Mouse (Mus musculus) cortical plate, adult 2 months (tissue): ENCODE measurements around the gene Lrp10. TPM values are rescaled to one million over a fixed set of nuclear protein-coding genes. Genes with fewer than 3 reads are reported as not detected.

ENCODE experiments used
- H3K27ac ChIP-seq: fragments of 200-500 bp; 2 replicates; pipeline ENCODE4 v1.5.1; 2012; ENCODE audit warnings: low read length, control low read depth, inconsistent platforms; ENCODE audit not compliant: insufficient read depth
- H3K4me1 ChIP-seq: fragments of 200-500 bp; 2 replicates; pipeline ENCODE4 v1.6.1; 2011; ENCODE audit warnings: low read length; ENCODE audit not compliant: control insufficient read depth, insufficient read depth
- H3K4me3 ChIP-seq: fragments of 200-500 bp; 2 replicates; pipeline ENCODE4 v1.5.1; 2011; ENCODE audit warnings: mild to moderate bottlenecking, low read length, control low read depth; ENCODE audit not compliant: insufficient read depth
- CTCF ChIP-seq: fragments of 200-500 bp; IDR thresholded peaks from 2 replicates; pipeline ENCODE4 v1.5.1; 2011; ENCODE audit warnings: mild to moderate bottlenecking, control low read depth, low read length; ENCODE audit not compliant: insufficient read depth; ENCODE audit errors: extremely low read depth
- POLR2A ChIP-seq: fragments of 200-500 bp; IDR thresholded peaks from 2 replicates; pipeline ENCODE4 v1.6.1; 2011; ENCODE audit warnings: mild to moderate bottlenecking, low read length, control low read depth; ENCODE audit not compliant: insufficient read depth; ENCODE audit errors: extremely low read depth
- polyA plus RNA-seq: library from polyadenylated mRNA; depleted of rRNA; stranded (reverse); fragments of >200 nt; gene quantifications from 2 replicates; pipeline ENCODE4 v1.2.3, GENCODE M21; 2012

Lrp10 gene
- polyA plus RNA-seq, 1 experiment, result 33.0 TPM

GRCm38 (mm10) chr14:54475941-54476844 is 12.3 kb downstream of the Lrp10 start, which contains the start of gene Rem2:
Gene Rem2 (plus strand): TSS chr14:54476100.
- H3K27ac ChIP-seq, result no peak within 1 kb of the TSS
- peak; percentile 67 for TF ChIP-seq POLR2A
- no peak for TF ChIP-seq CTCF
- H3K4me1 ChIP-seq, result no peaks in the 10 kb centered on the region
- H3K4me3 ChIP-seq, result peak within 1 kb of the TSS; percentile 74

- Histone ChIP-seq H3K4me3 (peak overlapping the region; percentile 74; the same call in 1 of the 2 replicates), H3K4me1 (no peaks in the 10 kb centered on the region), H3K27ac (no peak overlapping the region)
- TF ChIP-seq CTCF, result no peak
- TF ChIP-seq POLR2A, result no peak
Observed at GRCm38 (mm10) chr14:54477172-54477909, 13.4 kb downstream of the Lrp10 start.

- TF ChIP-seq CTCF (no peak), POLR2A (no peak)
- Histone ChIP-seq H3K27ac (no peak overlapping the region), H3K4me3 (no peak overlapping the region), H3K4me1 (no peaks in the 10 kb centered on the region)
Observed at GRCm38 (mm10) chr14:54479451-54479920, 15.5 kb downstream of the Lrp10 start.

- Histone ChIP-seq H3K4me3 (no peak overlapping the region), H3K27ac (no peak overlapping the region), H3K4me1 (no peaks in the 10 kb centered on the region)
- TF ChIP-seq POLR2A, result no peak
- no peak for TF ChIP-seq CTCF
Observed at GRCm38 (mm10) chr14:54480673-54481072, 16.7 kb downstream of the Lrp10 start.

- TF ChIP-seq POLR2A, result no peak
- no peak for TF ChIP-seq CTCF
- no peak overlapping the region for H3K27ac ChIP-seq
Observed at GRCm38 (mm10) chr14:54481402-54481801, 17.5 kb downstream of the Lrp10 start.

GRCm38 (mm10) chr14:54482498-54482897 is 18.6 kb downstream of the Lrp10 start:
- no peak overlapping the region for H3K27ac ChIP-seq
- TF ChIP-seq CTCF (peak; percentile 40; the same call in 1 of the 2 replicates), POLR2A (no peak)

More at GRCm38 (mm10) chr14:54481402-54481801, 17.5 kb downstream of the Lrp10 start:
- H3K4me3 ChIP-seq, result no peak overlapping the region
- no peaks in the 10 kb centered on the region for H3K4me1 ChIP-seq

GRCm38 (mm10) chr14:54485899-54486298 is 22.0 kb downstream of the Lrp10 start:
- H3K4me3 ChIP-seq, result no peak overlapping the region
- no peak overlapping the region for H3K27ac ChIP-seq
- TF ChIP-seq POLR2A, result no peak
- no peak for TF ChIP-seq CTCF
- peaks cover 1% of the 10 kb centered on the region; the same call in 1 of the 2 replicates for H3K4me1 ChIP-seq

More at GRCm38 (mm10) chr14:54482498-54482897, 18.6 kb downstream of the Lrp10 start:
- H3K4me3 ChIP-seq, result no peak overlapping the region
- H3K4me1 ChIP-seq, result peaks cover 1% of the 10 kb centered on the region; the same call in 1 of the 2 replicates

GRCm38 (mm10) chr14:54487732-54488131 is 23.8 kb downstream of the Lrp10 start:
- Histone ChIP-seq H3K4me1 (peaks cover 1% of the 10 kb centered on the region; the same call in 1 of the 2 replicates), H3K27ac (no peak overlapping the region), H3K4me3 (no peak overlapping the region)
- TF ChIP-seq POLR2A (no peak), CTCF (no peak)

GRCm38 (mm10) chr14:54488350-54488749 is 24.4 kb downstream of the Lrp10 start:
- Histone ChIP-seq H3K4me3 (no peak overlapping the region), H3K27ac (no peak overlapping the region), H3K4me1 (peaks cover 1% of the 10 kb centered on the region; the same call in 1 of the 2 replicates)
- TF ChIP-seq POLR2A (no peak), CTCF (no peak)
